Mouse (Mus musculus) Patski (cell line): ENCODE results near the gene Tnnt3. TPM values are rescaled to one million over a fixed set of nuclear protein-coding genes. Genes with fewer than 3 reads are reported as not detected.

Experiments
- ATAC-seq: fragments of 100-300 bp; one replicate; pipeline ENCODE4 v1.8.0; 2021
- CTCF ChIA-PET: fragments of 350-600 bp; sonication (Branson Sonifier 250); formaldehyde crosslinking; loops from one replicate; lab custom pipeline; 2022; ENCODE audit warnings: inconsistent platforms; lab: Charles Lee
- POLR2A ChIA-PET: fragments of 350-600 bp; sonication (Branson Sonifier 250); formaldehyde crosslinking; loops from one replicate; lab custom pipeline; 2022; ENCODE audit warnings: antibody characterized with exemption, inconsistent platforms; lab: Charles Lee
- DNase-seq: peaks from one replicate; pipeline ENCODE4 v3.0.0-alpha.2; 2011; ENCODE audit warnings: low read depth, low spot score
- H3K27me3 ChIP-seq: fragments of 371-371 bp; one replicate; pipeline ENCODE4 v1.5.1; 2021
- CTCF ChIP-seq: fragments of 100-300 bp; IDR thresholded peaks from one replicate; pipeline ENCODE4 v1.5.1; 2021
- in situ Hi-C: fragments of 300-500 bp; cut with MboI; formaldehyde crosslinking; loops from 3 replicates; pipeline ENCODE4 v1.11.1; 2018; ENCODE audit warnings: low pct_unique_long_range_greater_than_20kb, mixed read lengths
- polyA plus RNA-seq: library from polyadenylated mRNA; unstranded; gene quantifications from one replicate; pipeline ENCODE4 v1.2.3, GENCODE M21; 2021

Tnnt3 gene
- polyA plus RNA-seq, 1 experiment from 2014 or later, result 0.22 TPM

GRCm38 (mm10) chr7:142535116-142535515 is 36.5 kb downstream of the Tnnt3 start:
- no peak for TF ChIP-seq CTCF
- no peak for DNase-seq
- ChIA-PET CTCF (interaction anchor here (1.0 to 2.1 kb wide), 3 partner anchors 15 to 201 kb away, joined by 3 to 9 read pairs (median 3); no protein-coding TSS in a partner anchor), POLR2A (no interaction called here)
- no peak for ATAC-seq
- peaks cover 5% of the 10 kb centered on the region for H3K27me3 ChIP-seq
- in situ Hi-C loops, result no loop called here

GRCm38 (mm10) chr7:142535832-142536231 is 37.2 kb downstream of the Tnnt3 start:
- no peak for DNase-seq
- ChIA-PET POLR2A (no interaction called here), CTCF (interaction anchor here (1.0 to 2.1 kb wide), 3 partner anchors 14 to 201 kb away, joined by 3 to 9 read pairs (median 3); no protein-coding TSS in a partner anchor)
- peaks cover 5% of the 10 kb centered on the region for H3K27me3 ChIP-seq
- ATAC-seq, result no peak
- in situ Hi-C loops, result no loop called here
- TF ChIP-seq CTCF, result no peak

GRCm38 (mm10) chr7:142537181-142537580 is 38.5 kb downstream of the Tnnt3 start:
- in situ Hi-C loops, result no loop called here
- no peak for DNase-seq

GRCm38 (mm10) chr7:142537879-142538278 is 39.2 kb downstream of the Tnnt3 start:
- H3K27me3 ChIP-seq, result no peaks in the 10 kb centered on the region
- ChIA-PET POLR2A (no interaction called here), CTCF (interaction anchor here (0.7 to 2.5 kb wide), 13 partner anchors 12 to 221 kb away, joined by 3 to 10 read pairs (median 3); no protein-coding TSS in a partner anchor)
- no peak for ATAC-seq
- TF ChIP-seq CTCF, result no peak
- DNase-seq, result no peak
- in situ Hi-C loops, result no loop called here

More at GRCm38 (mm10) chr7:142537181-142537580, 38.5 kb downstream of the Tnnt3 start:
- ChIA-PET CTCF (interaction anchor here (1.0 to 2.5 kb wide), 6 partner anchors 13 to 220 kb away, joined by 3 to 10 read pairs (median 4); no protein-coding TSS in a partner anchor), POLR2A (no interaction called here)
- ATAC-seq, result no peak
- H3K27me3 ChIP-seq, result no peaks in the 10 kb centered on the region
- no peak for TF ChIP-seq CTCF

GRCm38 (mm10) chr7:142538291-142538690 is 39.7 kb downstream of the Tnnt3 start:
- no peak for ATAC-seq
- POLR2A ChIA-PET, result interaction anchor here (0.6 kb wide), 1 partner anchor 114 kb away, joined by 4 read pairs; no protein-coding TSS in a partner anchor
- in situ Hi-C loops, result no loop called here

GRCm38 (mm10) chr7:142538766-142539165 is 40.1 kb downstream of the Tnnt3 start:
- POLR2A ChIA-PET, result interaction anchor here (0.6 kb wide), 1 partner anchor 114 kb away, joined by 4 read pairs; no protein-coding TSS in a partner anchor
- DNase-seq, result no peak
- ATAC-seq, result no peak
- CTCF ChIA-PET, result interaction anchor here (0.7 to 2.5 kb wide), 10 partner anchors 11 to 222 kb away, joined by 3 to 10 read pairs (median 4); no protein-coding TSS in a partner anchor
- in situ Hi-C loops, result no loop called here
- TF ChIP-seq CTCF, result no peak
- no peaks in the 10 kb centered on the region for H3K27me3 ChIP-seq

More at GRCm38 (mm10) chr7:142538291-142538690, 39.7 kb downstream of the Tnnt3 start:
- no peak for TF ChIP-seq CTCF
- DNase-seq, result no peak
- no peaks in the 10 kb centered on the region for H3K27me3 ChIP-seq
- CTCF ChIA-PET, result interaction anchor here (0.7 to 2.5 kb wide), 14 partner anchors 11 to 221 kb away, joined by 3 to 10 read pairs (median 3); no protein-coding TSS in a partner anchor

- ChIA-PET POLR2A (no interaction called here), CTCF (interaction anchor here (2.5 kb wide), 1 partner anchor 223 kb away, joined by 10 read pairs; no protein-coding TSS in a partner anchor)
- DNase-seq, result no peak
- in situ Hi-C loops, result loop anchor here (5.0 kb wide), 1 partner anchor 132 kb away; no protein-coding TSS in a partner anchor
- H3K27me3 ChIP-seq, result no peaks in the 10 kb centered on the region
- no peak for TF ChIP-seq CTCF
- ATAC-seq, result no peak
These were observed 41.2 kb downstream of the Tnnt3 start for GRCm38 (mm10) chr7:142539828-142540227.

- DNase-seq (no peak), ATAC-seq (no peak)
- in situ Hi-C loops, result loop anchor here (5.0 kb wide), 1 partner anchor 129 kb away; no protein-coding TSS in a partner anchor
- no peaks in the 10 kb centered on the region for H3K27me3 ChIP-seq
- CTCF ChIA-PET, result no interaction called here
- POLR2A ChIA-PET, result no interaction called here
- TF ChIP-seq CTCF, result no peak
These were observed 44.2 kb downstream of the Tnnt3 start for GRCm38 (mm10) chr7:142542771-142543303.

- in situ Hi-C loops, result no loop called here
- no peak for TF ChIP-seq CTCF
- no peaks in the 10 kb centered on the region for H3K27me3 ChIP-seq
- ATAC-seq, result no peak
- ChIA-PET POLR2A (no interaction called here), CTCF (no interaction called here)
- DNase-seq, result no peak
These were observed 47.3 kb downstream of the Tnnt3 start for GRCm38 (mm10) chr7:142545967-142546366.

GRCm38 (mm10) chr7:142547874-142548273 is 49.2 kb downstream of the Tnnt3 start:
- ChIA-PET CTCF (no interaction called here), POLR2A (no interaction called here)
- in situ Hi-C loops, result no loop called here
- no peak for ATAC-seq
- TF ChIP-seq CTCF, result no peak
- DNase-seq, result no peak
- H3K27me3 ChIP-seq, result no peaks in the 10 kb centered on the region

GRCm38 (mm10) chr7:142548706-142549105 is 50.1 kb downstream of the Tnnt3 start:
- CTCF ChIA-PET, result interaction anchor here (2.1 kb wide), 1 partner anchor 11 kb away, joined by 7 read pairs; no protein-coding TSS in a partner anchor
- DNase-seq (no peak), ATAC-seq (no peak)
- POLR2A ChIA-PET, result no interaction called here
- no peaks in the 10 kb centered on the region for H3K27me3 ChIP-seq
- TF ChIP-seq CTCF, result no peak
- in situ Hi-C loops, result no loop called here
